Mouse (Mus musculus) left cerebral cortex, adult 11 months (tissue): ENCODE measurements at regions not wholly inside any gene's neighbourhood (a gene's known extent, or its start where the extent isn't known, plus 50 kb on each side); places are given as distances from the start of the nearest gene placed in this dataset.
"Not testable (repeated sequence)": the region's sequence is repeated elsewhere in the genome, so short reads cannot be mapped to it uniquely, and the experiment has no call there.

Source experiments
- DNase-seq: peaks from one replicate; pipeline ENCODE4 v3.0.0; 2022; ENCODE audit warnings: low spot score

- no peak for DNase-seq
These were observed 203.4 kb upstream of the Tbl1x start for GRCm38 (mm10) chrX:77307374-77307773.

- peak; percentile 6 for DNase-seq
These were observed 196.4 kb upstream of the Tbl1x start for GRCm38 (mm10) chrX:77314384-77314783.

- DNase-seq: peak; percentile 27
These were observed 187.2 kb upstream of the Tbl1x start for GRCm38 (mm10) chrX:77323644-77324043.

- no peak for DNase-seq
These were observed 157.6 kb upstream of the Tbl1x start for GRCm38 (mm10) chrX:77353181-77353580.

- no peak for DNase-seq
These were observed 150.3 kb upstream of the Tbl1x start for GRCm38 (mm10) chrX:77360551-77360950.

- no peak for DNase-seq
These were observed 149.7 kb upstream of the Tbl1x start for GRCm38 (mm10) chrX:77361106-77361505.

- DNase-seq: no peak
These were observed 147.2 kb upstream of the Tbl1x start for GRCm38 (mm10) chrX:77363657-77364056.

- no peak for DNase-seq
These were observed 143.5 kb upstream of the Tbl1x start for GRCm38 (mm10) chrX:77367351-77367750.

GRCm38 (mm10) chrX:77387271-77387670 lies 123.5 kb upstream of the Tbl1x start:
- DNase-seq: no peak

GRCm38 (mm10) chrX:77391760-77392446 lies 118.9 kb upstream of the Tbl1x start:
- no peak for DNase-seq

- DNase-seq: no peak
These were observed 103.9 kb upstream of the Tbl1x start for GRCm38 (mm10) chrX:77406896-77407295.

- DNase-seq: no peak
These were observed 102.9 kb upstream of the Tbl1x start for GRCm38 (mm10) chrX:77407925-77408324.

GRCm38 (mm10) chrX:77409370-77409769 lies 101.4 kb upstream of the Tbl1x start:
- peak; percentile 29 for DNase-seq

- DNase-seq: no peak
These were observed 100.0 kb upstream of the Tbl1x start for GRCm38 (mm10) chrX:77410812-77411211.

- no peak for DNase-seq
These were observed 96.7 kb upstream of the Tbl1x start for GRCm38 (mm10) chrX:77414156-77414555.

GRCm38 (mm10) chrX:77417766-77418165 lies 93.0 kb upstream of the Tbl1x start:
- no peak for DNase-seq

- no peak for DNase-seq
These were observed 88.6 kb upstream of the Tbl1x start for GRCm38 (mm10) chrX:77422206-77422605.

- DNase-seq: no peak
These were observed 85.8 kb upstream of the Tbl1x start for GRCm38 (mm10) chrX:77424792-77425727.

GRCm38 (mm10) chrX:77425728-77426102 lies 85.1 kb upstream of the Tbl1x start:
- DNase-seq: not testable (repeated sequence)

GRCm38 (mm10) chrX:77426836-77427235 lies 84.0 kb upstream of the Tbl1x start:
- DNase-seq: not testable (repeated sequence)

GRCm38 (mm10) chrX:77432001-77432565 lies 78.7 kb upstream of the Tbl1x start:
- no peak for DNase-seq

GRCm38 (mm10) chrX:77432846-77433810 lies 77.7 kb upstream of the Tbl1x start:
- DNase-seq: peak; percentile 87
